In genomic region chr1:138876371-138877045, GRCm38 (mm10) we compare ENCODE assay signal across 12 mouse cellular contexts. TPM values are rescaled to one million over a fixed set of nuclear protein-coding genes. Genes with fewer than 3 reads are reported as not detected.
DNase-seq lines count a peak whose midpoint lies in the region; ATAC-seq and TF ChIP-seq lines count a peak whose summit lies in the region.
"Had no signal": no experiment of that assay in that cellular context is flagged by ENCODE, and none has a peak within 500 bp of the region (broad histone marks: within the 10 kb centered on the region; RNA-seq: fewer than 3 reads in every experiment).

No protein-coding gene starts in this region.

- H3K36me3 ChIP-seq in forebrain, embryonic 11.5 days (ENCODE audit: control insufficient read depth, insufficient read depth, low read length) = no peaks in the 10 kb centered on the region
- no peaks in the 10 kb centered on the region for H3K36me3 ChIP-seq in forebrain, embryonic 15.5 days
- H3K36me3 ChIP-seq in limb, embryonic 14.5 days (ENCODE audit: control insufficient read depth, insufficient read depth, low read length) = no peaks in the 10 kb centered on the region
- H3K36me3 ChIP-seq: neural tube, embryonic 13.5 days had no signal

- no peak overlapping the region for H3K4me3 ChIP-seq in forebrain, embryonic 11.5 days (ENCODE audit: low read depth, low read length)
- no peak overlapping the region for H3K4me3 ChIP-seq in forebrain, embryonic 15.5 days
- H3K4me3 ChIP-seq in limb, embryonic 14.5 days (replicated peaks; ENCODE audit: low read length) = peak overlapping the region; percentile 26
- H3K4me3 ChIP-seq: megakaryocyte, embryonic 14.5 days; neural tube, embryonic 13.5 days had no signal

- ATAC-seq in forebrain, embryonic 11.5 days (replicated peaks; ENCODE audit: low FRiP score) = 0 out of 2 replicates have a peak, but pooled peaks have one; percentile 27
- no peak for ATAC-seq in forebrain, embryonic 15.5 days (replicated peaks)
- no peak for ATAC-seq in limb, embryonic 14.5 days (ENCODE audit: low FRiP score, low read depth)
- ATAC-seq in monocyte, adult 5-6 weeks (replicated peaks; ENCODE audit: insufficient number of reproducible peaks, low FRiP score, low TSS enrichment, poor library complexity, severe bottlenecking) = no peak

- no peak overlapping the region for H3K4me2 ChIP-seq in forebrain, embryonic 11.5 days (ENCODE audit: low read depth, low read length, severe bottlenecking)
- H3K4me2 ChIP-seq in forebrain, embryonic 15.5 days (replicated peaks) = no peak overlapping the region
- peak overlapping the region; percentile 54 for H3K4me2 ChIP-seq in limb, embryonic 14.5 days (replicated peaks; ENCODE audit: low read depth, low read length, severe bottlenecking)
- H3K4me2 ChIP-seq: neural tube, embryonic 13.5 days had no signal

- H3K9me3 ChIP-seq in forebrain, embryonic 11.5 days (ENCODE audit: control insufficient read depth, low read length) = no peaks in the 10 kb centered on the region
- no peaks in the 10 kb centered on the region for H3K9me3 ChIP-seq in forebrain, embryonic 15.5 days
- H3K9me3 ChIP-seq in limb, embryonic 14.5 days (ENCODE audit: control insufficient read depth, low read length) = no peaks in the 10 kb centered on the region
- H3K9me3 ChIP-seq: neural tube, embryonic 13.5 days had no signal

- no peak for DNase-seq in forebrain, embryonic 11.5 days (ENCODE audit: low spot score)
- DNase-seq in kidney, postnatal 14 days = peak; percentile 7
- no peak for DNase-seq in kidney, postnatal 10 days
- peak; percentile 66 for DNase-seq in brain, adult 2 months (ENCODE audit: low read depth, low spot score)
- no peak for DNase-seq in limb, embryonic 14.5 days (ENCODE audit: low spot score)
- no peak for DNase-seq in heart, adult 8-10 months (ENCODE audit: low spot score)
- DNase-seq: gastrocnemius, postnatal 14 days had no signal

- no peaks in the 10 kb centered on the region for H3K4me1 ChIP-seq in forebrain, embryonic 11.5 days (replicated peaks; ENCODE audit: control insufficient read depth, insufficient read depth, low read length)
- peaks cover 4% of the 10 kb centered on the region; the same call in 1 of the 2 replicates for H3K4me1 ChIP-seq in forebrain, embryonic 15.5 days
- 0 out of 2 replicates have a peak, but pooled peaks cover 4% of the 10 kb centered on the region for H3K4me1 ChIP-seq in limb, embryonic 14.5 days (ENCODE audit: control insufficient read depth, insufficient read depth, low read length)
- H3K4me1 ChIP-seq: megakaryocyte, embryonic 14.5 days; neural tube, embryonic 13.5 days had no signal

- no peak overlapping the region for H3K27ac ChIP-seq in forebrain, embryonic 11.5 days (ENCODE audit: low read depth, low read length)
- H3K27ac ChIP-seq in forebrain, embryonic 15.5 days (replicated peaks) = no peak overlapping the region
- H3K27ac ChIP-seq in limb, embryonic 14.5 days (replicated peaks; ENCODE audit: low read depth, low read length) = no peak overlapping the region
- H3K27ac ChIP-seq: neural tube, embryonic 13.5 days had no signal

- no peak overlapping the region for H3K9ac ChIP-seq in forebrain, embryonic 11.5 days (ENCODE audit: low read length)
- no peak overlapping the region for H3K9ac ChIP-seq in forebrain, embryonic 15.5 days (replicated peaks)
- peak overlapping the region; percentile 28; the same call in 1 of the 2 replicates for H3K9ac ChIP-seq in limb, embryonic 14.5 days (ENCODE audit: low read depth, low read length, severe bottlenecking)
- H3K9ac ChIP-seq: neural tube, embryonic 13.5 days had no signal

- H3K27me3 ChIP-seq in forebrain, embryonic 11.5 days (ENCODE audit: control insufficient read depth, insufficient read depth, low read length) = no peaks in the 10 kb centered on the region
- no peaks in the 10 kb centered on the region for H3K27me3 ChIP-seq in forebrain, embryonic 15.5 days
- H3K27me3 ChIP-seq in limb, embryonic 14.5 days (ENCODE audit: control insufficient read depth, insufficient read depth, low read length) = no peaks in the 10 kb centered on the region
- H3K27me3 ChIP-seq: megakaryocyte, embryonic 14.5 days; neural tube, embryonic 13.5 days had no signal

- TF ChIP-seq POLR2A in limb, embryonic 14.5 days (IDR thresholded peaks at IDR 0.05; ENCODE audit: borderline replicate concordance, extremely low read depth, insufficient read depth, insufficient read length) = no peak

- WGBS in forebrain, embryonic 11.5 days = 84% methylated on average over 16 of the region's 16 CpGs
- 75% methylated on average over 16 of the region's 16 CpGs for WGBS in forebrain, embryonic 15.5 days
- 34% methylated on average over 16 of the region's 16 CpGs for WGBS in limb, embryonic 14.5 days

RNA-seq across cellular contexts. Expression of gene 2310009B15Rik, which starts 19.9 kb away (rescaled TPM):
- polyA plus RNA-seq in forebrain, embryonic 11.5 days (2014; fragmentation: Nextera tagmentation; extraction: Ambion mirVana) = 44.3 and 47.7 TPM in 2 replicates
- 29.7 and 35.5 TPM in 2 replicates for polyA plus RNA-seq in forebrain, embryonic 15.5 days (2015; fragmentation: Nextera tagmentation; extraction: Ambion mirVana)
- polyA plus RNA-seq in limb, embryonic 14.5 days (2012; rRNA removed) = 47.9 and 59.0 TPM in 2 replicates
- 48.1 and 50.4 TPM in 2 replicates for polyA plus RNA-seq in limb, embryonic 14.5 days (2014; fragmentation: Nextera tagmentation; extraction: Ambion mirVana)
- total RNA-seq in heart, adult 8-10 months (2022) = 10 to 100 TPM in 3 of 4 experiments, 1 to 10 TPM in 1; 9.6 to 12.8 (median 10.9) TPM
- 6.2 to 18.6 TPM (median 12.2 TPM) in 3 replicates for total RNA-seq in monocyte, adult 5-6 weeks (2017)

RNA-seq across cellular contexts. Expression of gene Lhx9, which starts 28.1 kb away (rescaled TPM):
- polyA plus RNA-seq in forebrain, embryonic 11.5 days (2014; fragmentation: Nextera tagmentation; extraction: Ambion mirVana) = 34.3 and 35.3 TPM in 2 replicates
- polyA plus RNA-seq in forebrain, embryonic 15.5 days (2015; fragmentation: Nextera tagmentation; extraction: Ambion mirVana) = 20.6 and 25.2 TPM in 2 replicates
- polyA plus RNA-seq in limb, embryonic 14.5 days (2012; rRNA removed) = 15.4 and 24.2 TPM in 2 replicates
- 11.9 and 14.8 TPM in 2 replicates for polyA plus RNA-seq in limb, embryonic 14.5 days (2014; fragmentation: Nextera tagmentation; extraction: Ambion mirVana)
- total RNA-seq in heart, adult 8-10 months (2022) = under 1 TPM in 1 of 4 experiments, not detected in 3; 0.25 TPM
- not detected in 3 replicates for total RNA-seq in monocyte, adult 5-6 weeks (2017)
- total RNA-seq: gastrocnemius, postnatal 14 days; hematopoietic stem cell, adult 5-6 weeks had no signal

Comparison
In these comparisons a context has a peak if more than half of its experiments do, and no peak if none do; other contexts are left out.
1. DNase-seq: peak in kidney, postnatal 14 days (single experiment) and brain, adult 2 months (single experiment); none in forebrain, embryonic 11.5 days (single experiment), kidney, postnatal 10 days (single experiment), limb, embryonic 14.5 days (single experiment) and heart, adult 8-10 months (single experiment).